Mouse (Mus musculus) embryonic fibroblast, embryonic 13.5 days (primary cell): ENCODE measurements around the gene Scaf4.

ENCODE experiments used
- CTCF ChIP-seq: IDR thresholded peaks from 2 replicates; pipeline ENCODE4 v1.5.1; 2011; ENCODE audit warnings: mild to moderate bottlenecking, control low read depth, low read length, moderate library complexity, borderline replicate concordance; ENCODE audit not compliant: insufficient read depth
- POLR2A ChIP-seq: IDR thresholded peaks from 2 replicates; pipeline ENCODE4 v1.6.1; 2011; ENCODE audit warnings: low read depth, mild to moderate bottlenecking, control low read depth, low read length, moderate library complexity

DNA sequence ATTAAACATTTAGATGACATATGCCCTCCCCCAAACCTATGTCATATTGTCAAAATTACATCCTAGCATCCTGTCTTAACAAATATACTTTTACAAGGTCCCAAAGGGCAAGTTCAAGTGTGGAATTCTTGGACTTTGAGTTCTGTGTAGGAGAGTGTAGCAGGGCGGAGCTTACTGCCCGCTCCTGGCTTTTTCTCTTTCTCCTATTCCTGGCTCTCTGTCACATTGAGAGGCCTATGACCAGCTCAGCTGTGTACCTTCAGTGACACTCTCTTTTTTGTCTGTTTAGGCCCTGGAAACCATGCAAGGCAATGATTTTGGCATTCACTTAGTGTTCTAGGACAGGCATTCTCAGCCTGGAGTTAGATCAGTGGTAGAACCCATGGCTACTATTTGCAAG is 67.9 kb downstream of the Scaf4 start:
- TF ChIP-seq POLR2A (no peak), CTCF (no peak)
